Mouse (Mus musculus) megakaryocyte progenitor cell, adult 5-6 weeks (primary cell): ENCODE data around the gene Arhgef7. TPM values are rescaled to one million over a fixed set of nuclear protein-coding genes. Genes with fewer than 3 reads are reported as not detected.

Experiments
- ATAC-seq: replicated peaks from 2 replicates; pipeline ENCODE4 v1.8.0; 2016; ENCODE audit warnings: mild to moderate bottlenecking, moderate TSS enrichment, inconsistent platforms; ENCODE audit not compliant: poor library complexity
- total RNA-seq, 2 experiments: library from RNA; stranded (forward) in 1 of 2; stranded (reverse) in 1 of 2; fragments of 157-497, 149-512 nt in 1 of 2; fragments of 200-1000 nt in 1 of 2; gene quantifications; 2 replicates each; pipeline versions ENCODE4 v1.2.3 to v1.2.4; 2015 to 2017

Arhgef7 gene
- total RNA-seq, 2 experiments from 2014 or later = 20.4 to 32.3 TPM

- peak; percentile 55; the same call in 1 of the 2 replicates for ATAC-seq
These were observed 15.3 kb upstream of the Arhgef7 start for GRCm38 (mm10) chr8:11712244-11712643.

DNA sequence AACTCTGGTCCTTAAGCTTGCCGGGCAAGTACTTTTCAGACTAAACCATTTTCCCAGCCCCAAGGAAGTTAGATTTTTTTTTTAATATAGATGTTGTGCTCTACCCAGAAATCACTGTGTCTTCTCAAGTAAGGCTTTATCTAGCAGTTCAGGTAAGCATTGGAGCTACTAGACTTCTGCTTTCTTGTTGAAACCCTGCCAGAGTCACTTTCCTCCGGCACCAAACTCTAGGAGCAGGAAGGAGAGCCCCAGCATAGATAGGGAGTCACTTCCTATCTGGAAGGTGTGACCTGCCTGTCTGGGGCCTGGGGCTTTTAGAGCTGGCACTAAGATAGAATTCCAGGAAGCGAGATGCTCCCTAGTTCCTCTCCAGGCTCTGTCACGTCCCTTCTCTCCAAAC is 10.3 kb upstream of the Arhgef7 start:
- ATAC-seq = no peak

GRCm38 (mm10) chr8:11727273-11727650 is 259 bp upstream of the Arhgef7 start:
- no peak for ATAC-seq

DNA sequence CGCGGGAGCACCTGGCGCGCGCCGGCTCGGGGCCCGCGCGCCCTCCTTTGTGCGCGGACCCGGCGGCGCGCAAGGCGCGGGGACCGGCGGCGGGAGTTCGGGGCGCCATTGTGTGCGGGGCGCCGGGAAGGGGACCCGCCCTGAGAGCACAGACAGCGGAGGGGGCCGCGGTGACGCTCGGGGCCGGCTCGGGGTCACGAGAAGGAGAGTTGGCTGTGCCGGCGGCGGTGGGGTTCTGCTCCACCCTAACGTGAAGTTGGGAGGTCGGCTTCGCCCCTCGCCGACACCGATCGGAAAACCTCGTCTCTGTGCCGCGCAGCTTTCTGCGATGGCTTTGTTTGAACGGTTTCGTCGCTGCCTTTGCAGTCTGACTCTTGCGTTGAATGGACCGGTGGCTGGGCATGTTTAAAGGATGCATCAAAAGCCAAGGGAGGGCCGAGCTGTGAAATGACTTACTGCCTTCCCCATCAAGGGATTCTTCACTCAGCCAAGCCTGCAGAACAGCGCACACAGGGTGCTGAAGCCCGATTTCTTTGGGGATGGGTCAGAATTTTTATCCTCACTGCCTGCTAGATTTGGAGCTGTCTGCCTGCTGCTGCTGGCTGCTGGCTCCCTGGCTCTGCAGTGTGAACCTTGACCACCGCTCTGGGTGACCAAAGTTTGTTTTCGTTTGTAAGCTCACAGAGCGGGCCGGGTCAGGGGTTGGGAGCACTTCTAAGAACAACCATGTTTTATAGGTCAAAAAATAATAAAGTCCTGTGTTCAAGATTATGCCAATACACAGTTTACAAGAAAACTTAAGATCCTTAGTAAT is 1.2 kb downstream of the Arhgef7 start:
- no peak for ATAC-seq

DNA sequence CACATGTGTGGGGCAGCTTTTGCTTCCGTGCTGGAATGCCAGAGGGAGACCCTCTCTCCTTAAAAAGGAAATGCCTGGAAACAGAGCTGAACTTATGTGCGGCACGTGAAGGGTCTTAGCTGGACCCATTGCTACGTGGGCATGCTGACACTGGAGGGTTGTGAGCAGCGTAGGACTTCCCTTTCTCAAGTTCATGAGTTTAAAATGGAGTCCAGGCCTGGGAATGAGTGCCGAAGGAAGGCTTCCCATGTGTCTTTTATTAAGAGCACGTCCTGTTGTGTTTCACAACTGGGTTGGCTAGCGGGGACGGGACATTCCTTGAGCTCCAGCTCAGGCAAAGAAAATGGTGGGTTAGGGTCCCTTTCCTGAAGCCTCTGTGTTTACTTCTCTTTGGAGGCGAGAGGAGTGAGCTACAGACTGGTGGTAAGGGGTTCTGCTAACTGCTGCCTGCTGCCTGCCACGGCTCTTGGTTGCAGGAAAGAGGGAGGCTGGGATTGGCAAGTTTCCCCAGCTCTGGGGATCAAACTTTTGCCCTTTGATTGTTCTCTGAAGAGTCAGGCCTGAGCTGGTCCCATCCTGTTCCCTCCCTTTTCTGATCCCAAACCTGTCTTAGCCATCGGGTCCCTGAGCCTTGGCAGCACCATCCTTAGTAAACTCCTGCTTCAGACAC is 2.9 kb downstream of the Arhgef7 start:
- ATAC-seq = no peak

DNA sequence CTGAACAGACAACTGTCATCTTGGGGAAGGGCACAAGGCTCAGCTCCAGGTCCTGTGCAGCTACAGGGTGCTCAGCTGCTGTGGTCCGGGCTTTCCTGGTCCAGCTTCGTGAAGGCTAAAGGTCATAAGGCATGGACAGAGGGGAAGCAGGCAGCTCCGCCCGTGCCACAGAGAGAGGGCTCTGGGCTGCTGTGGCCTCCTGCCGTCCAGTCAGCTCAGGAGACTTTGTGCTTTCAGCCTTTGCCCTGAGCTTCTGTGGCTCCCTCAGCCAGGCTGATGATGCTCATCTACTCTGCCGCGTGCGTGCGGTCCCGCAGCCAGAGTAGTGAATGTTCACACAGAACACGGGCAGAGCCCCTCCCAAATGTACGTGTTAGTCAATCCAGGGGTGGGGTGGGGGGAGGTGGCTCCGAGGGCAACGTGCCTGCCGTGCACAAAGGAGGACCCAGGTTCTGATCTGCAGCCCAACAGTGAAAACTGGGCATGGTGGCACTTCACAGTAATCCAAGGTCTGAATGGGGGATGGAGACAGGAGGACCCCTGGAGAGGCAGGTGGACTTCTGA is 8.2 kb downstream of the Arhgef7 start:
- ATAC-seq = no peak

GRCm38 (mm10) chr8:11737096-11737495 is 9.6 kb downstream of the Arhgef7 start:
- no peak for ATAC-seq

DNA sequence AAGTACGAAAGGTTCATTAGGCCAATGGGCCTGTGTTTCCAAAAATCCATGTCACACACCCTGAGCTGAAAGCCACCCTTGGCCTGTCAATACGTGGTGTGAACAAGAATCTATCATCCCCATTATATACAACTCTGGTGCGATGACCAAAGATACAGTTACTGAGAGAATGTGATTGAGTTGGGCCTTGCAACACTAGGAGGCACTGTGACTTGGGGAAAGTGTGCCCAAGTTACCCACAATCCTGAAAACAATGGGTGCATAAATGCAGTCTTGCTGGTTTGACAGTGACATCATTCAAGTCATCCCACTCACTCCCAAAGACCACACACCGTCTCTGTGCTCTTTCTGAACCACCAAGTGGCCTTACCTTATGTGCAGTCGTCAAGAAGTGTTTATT is 11.6 kb downstream of the Arhgef7 start:
- ATAC-seq = no peak

DNA sequence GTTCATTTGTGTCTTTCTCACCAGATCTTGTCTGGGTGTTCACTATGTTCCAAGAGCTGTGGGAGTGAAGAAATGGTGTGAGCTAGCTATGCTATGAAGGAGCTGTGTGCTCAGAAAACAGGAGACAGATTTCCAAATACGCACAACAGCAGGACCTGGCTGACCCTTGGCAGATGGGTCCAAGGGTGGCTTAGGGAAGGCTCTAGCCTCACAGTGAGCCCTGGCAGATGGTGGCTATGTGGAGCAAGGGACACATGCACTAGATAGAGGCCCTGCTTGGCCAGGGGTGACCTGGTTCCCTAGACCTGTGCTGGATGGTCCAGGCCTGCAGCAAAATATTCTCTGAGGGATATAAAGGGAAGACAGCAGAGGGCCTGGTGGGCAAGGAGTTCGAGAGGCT is 13.3 kb downstream of the Arhgef7 start:
- ATAC-seq = no peak

DNA sequence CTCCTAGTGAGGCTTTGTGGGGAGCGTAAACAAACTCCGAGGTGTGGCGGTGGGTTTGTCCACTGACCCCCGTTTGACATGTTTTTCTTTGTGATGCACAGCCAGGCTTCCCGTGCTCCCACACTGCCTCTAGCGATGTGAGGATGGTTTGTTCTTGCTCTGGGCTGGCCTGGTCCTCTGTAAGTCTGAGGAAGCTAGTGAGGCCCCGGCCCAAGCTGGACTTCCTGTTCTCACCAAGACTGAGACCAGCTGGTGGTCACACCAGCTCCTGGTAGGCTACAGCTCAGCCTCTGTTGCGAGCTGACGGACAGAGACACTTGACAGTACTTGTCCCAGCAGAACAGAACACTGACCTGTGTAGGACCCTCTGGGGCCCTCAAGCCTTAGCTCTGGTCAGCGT is 16.1 kb downstream of the Arhgef7 start:
- no peak for ATAC-seq

GRCm38 (mm10) chr8:11746850-11747600 is 19.5 kb downstream of the Arhgef7 start:
- no peak for ATAC-seq

- no peak for ATAC-seq
These were observed 22.0 kb downstream of the Arhgef7 start for GRCm38 (mm10) chr8:11749472-11749871.

DNA sequence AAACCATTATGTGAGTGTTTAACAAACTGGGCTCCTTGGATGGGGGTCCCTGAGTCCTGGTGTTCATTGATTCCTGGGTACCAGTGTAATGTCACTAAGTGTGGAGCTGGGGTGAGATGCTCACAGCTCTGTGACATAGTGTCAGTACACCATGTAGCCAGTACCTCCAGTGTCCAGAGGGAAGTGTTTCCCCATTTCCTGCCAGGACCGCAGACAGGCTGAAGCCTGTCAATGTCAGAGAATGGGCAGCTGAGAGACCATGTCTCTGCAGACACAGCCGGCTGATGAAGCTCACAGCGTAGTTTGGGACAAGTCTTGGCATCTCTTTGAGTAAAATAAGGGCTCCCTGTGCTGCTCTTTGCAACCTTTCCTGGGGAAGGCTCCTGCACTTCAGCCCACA is 24.8 kb downstream of the Arhgef7 start:
- no peak for ATAC-seq

- ATAC-seq = no peak
These were observed 25.8 kb downstream of the Arhgef7 start for GRCm38 (mm10) chr8:11753155-11753941.

- ATAC-seq = no peak
These were observed 27.2 kb downstream of the Arhgef7 start for GRCm38 (mm10) chr8:11754723-11755122.

GRCm38 (mm10) chr8:11755873-11756272 is 28.4 kb downstream of the Arhgef7 start:
- ATAC-seq = peak; percentile 59

DNA sequence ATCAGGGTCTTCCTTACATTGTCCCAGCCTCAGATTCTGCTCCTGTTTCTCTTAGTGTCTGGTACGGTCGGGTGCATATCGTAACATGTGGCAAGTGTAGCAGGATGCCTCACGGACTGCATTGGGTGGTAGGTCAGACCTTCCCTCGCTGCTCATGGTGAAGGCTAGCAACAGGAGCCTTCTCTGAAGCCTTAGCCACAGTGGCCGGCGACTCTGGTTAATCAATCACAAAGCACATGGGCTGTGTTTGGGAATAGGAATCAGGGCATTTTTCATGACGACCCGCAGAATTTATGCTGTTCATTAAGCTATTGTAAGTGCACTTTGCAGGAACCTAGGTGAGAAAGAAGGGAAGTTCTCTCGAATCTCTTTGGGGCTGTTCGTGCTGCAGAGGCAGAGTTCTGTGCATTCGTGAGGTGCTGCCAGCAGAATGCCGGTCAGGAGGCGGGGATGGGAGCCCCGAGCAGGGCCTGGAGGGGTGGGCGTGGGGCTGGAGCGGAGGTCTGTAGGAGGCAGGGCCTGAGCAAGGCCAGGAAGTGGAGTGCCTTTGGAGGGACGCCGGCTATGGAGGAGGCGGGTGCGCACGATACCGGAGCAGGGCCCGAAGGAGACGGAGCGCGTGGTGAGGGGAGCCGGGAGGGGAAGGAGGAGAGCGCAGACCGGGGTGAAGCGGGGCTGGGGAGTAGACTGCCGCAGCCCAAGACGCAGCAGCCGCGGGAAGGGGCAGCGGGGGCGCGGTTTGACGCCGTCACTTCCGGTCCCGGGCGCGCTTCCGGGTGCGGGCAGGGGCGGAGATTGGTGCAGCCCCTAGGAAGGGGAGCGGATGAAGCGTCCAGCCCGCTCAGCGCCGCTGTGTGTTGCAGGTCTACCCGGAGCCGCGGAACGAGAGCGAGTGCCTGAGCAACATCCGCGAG is 30.3 kb downstream of the Arhgef7 start:
- peak; percentile 93 for ATAC-seq

- ATAC-seq = 0 out of 2 replicates have a peak, but pooled peaks have one; percentile 15
These were observed 31.2 kb downstream of the Arhgef7 start for GRCm38 (mm10) chr8:11758482-11759281.

DNA sequence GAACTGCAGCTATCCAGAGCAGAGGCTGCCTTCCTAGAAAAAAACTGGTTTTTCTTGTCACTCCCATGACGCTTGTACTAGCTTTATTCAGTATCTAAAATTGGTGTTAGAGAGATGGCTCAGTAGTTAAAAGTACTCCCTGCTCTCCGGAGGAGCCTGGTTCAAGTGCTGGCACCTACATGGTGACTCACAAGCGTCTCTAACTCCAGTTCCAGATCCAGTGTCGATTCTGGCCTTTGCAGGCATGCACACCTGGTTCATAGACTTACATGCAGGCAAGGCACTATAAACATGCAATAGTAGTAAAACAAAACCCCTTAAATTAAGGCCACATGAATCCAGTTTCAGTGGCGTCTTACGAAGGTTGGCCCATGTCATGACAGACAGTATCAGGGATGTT is 34.0 kb downstream of the Arhgef7 start:
- ATAC-seq = no peak
